Comparison of ENCODE assay signal across 9 mouse cellular contexts in the genomic region with DNA sequence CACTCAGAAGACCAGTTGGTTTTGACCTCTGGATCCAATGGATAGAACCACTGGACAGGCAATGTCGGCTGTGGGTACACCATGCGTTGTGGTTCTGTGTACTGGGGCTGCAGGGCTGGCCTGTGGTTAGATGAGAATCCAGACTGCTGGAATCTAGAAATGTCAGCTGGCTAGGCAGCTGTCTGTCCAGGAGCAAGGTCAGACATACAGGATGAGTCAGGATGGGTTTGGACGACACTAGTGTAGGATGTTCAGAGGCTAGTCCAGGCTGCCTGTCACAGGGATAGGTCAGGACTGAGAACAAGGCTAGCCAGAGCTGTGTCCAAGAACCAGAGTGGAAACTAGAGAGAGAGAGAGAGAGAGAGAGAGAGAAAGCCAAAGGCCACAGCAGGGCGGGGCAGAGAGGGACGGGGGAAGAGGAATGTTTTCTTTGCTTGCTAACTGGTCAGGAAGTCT. TPM values are rescaled to one million over a fixed set of nuclear protein-coding genes. Genes with fewer than 3 reads are reported as not detected.
DNase-seq lines count a peak whose midpoint lies in the region; ATAC-seq and TF ChIP-seq lines count a peak whose summit lies in the region.
"Had no signal": no experiment of that assay in that cellular context is flagged by ENCODE, and none has a peak within 500 bp of the region (broad histone marks: within the 10 kb centered on the region; RNA-seq: fewer than 3 reads in every experiment).

No protein-coding gene starts in this region.

- no peak for TF ChIP-seq CTCF in C2C12 (IDR thresholded peaks at IDR 0.05; ENCODE audit: control insufficient read depth, insufficient read depth, insufficient read length)
- TF ChIP-seq CTCF in midbrain, postnatal 0 days (IDR thresholded peaks at IDR 0.05), result no peak

- no peaks in the 10 kb centered on the region for H3K79me2 ChIP-seq in C2C12 (ENCODE audit: control insufficient read depth, insufficient read depth)

- no peak overlapping the region for H3ac ChIP-seq in C2C12 (ENCODE audit: control insufficient read depth, insufficient read length, low read depth)

- no peaks in the 10 kb centered on the region for H3K9me3 ChIP-seq in heart, embryonic 13.5 days
- H3K9me3 ChIP-seq in intestine, embryonic 16.5 days (ENCODE audit: control insufficient read depth, low read length), result no peaks in the 10 kb centered on the region
- H3K9me3 ChIP-seq in midbrain, postnatal 0 days (ENCODE audit: low read length), result no peaks in the 10 kb centered on the region
- H3K9me3 ChIP-seq: embryonic facial prominence, embryonic 12.5 days had no signal

- 56% methylated on average over 5 of the region's 5 CpGs for WGBS in heart, embryonic 13.5 days
- 62% methylated on average over 5 of the region's 5 CpGs for WGBS in intestine, embryonic 16.5 days
- 87% methylated on average over 5 of the region's 5 CpGs for WGBS in midbrain, postnatal 0 days

- no peaks in the 10 kb centered on the region for H3K79me3 ChIP-seq in C2C12 (ENCODE audit: low read depth)

- intact Hi-C loops in heart, postnatal 36 days (cut with DNase I), result no loop called here

- H3K4me1 ChIP-seq in heart, embryonic 13.5 days, result peaks cover 15% of the 10 kb centered on the region
- H3K4me1 ChIP-seq in intestine, embryonic 16.5 days (ENCODE audit: control insufficient read depth, insufficient read depth, low read length), result peaks cover 8% of the 10 kb centered on the region; the same call in 1 of the 2 replicates
- no peaks in the 10 kb centered on the region for H3K4me1 ChIP-seq in midbrain, postnatal 0 days (ENCODE audit: insufficient read depth, low read length)
- H3K4me1 ChIP-seq: embryonic facial prominence, embryonic 12.5 days had no signal

- H3K27me3 ChIP-seq in heart, embryonic 13.5 days (replicated peaks), result no peaks in the 10 kb centered on the region
- H3K27me3 ChIP-seq in C2C12 (ENCODE audit: control insufficient read depth, insufficient read depth, insufficient read length), result no peaks in the 10 kb centered on the region
- no peaks in the 10 kb centered on the region for H3K27me3 ChIP-seq in intestine, embryonic 16.5 days (replicated peaks; ENCODE audit: control insufficient read depth, insufficient read depth, low read length)
- no peaks in the 10 kb centered on the region for H3K27me3 ChIP-seq in midbrain, postnatal 0 days (ENCODE audit: insufficient read depth, low read length)
- H3K27me3 ChIP-seq: embryonic facial prominence, embryonic 12.5 days had no signal

- H3K9ac ChIP-seq in heart, embryonic 13.5 days, result no peak overlapping the region
- H3K9ac ChIP-seq in intestine, embryonic 16.5 days (ENCODE audit: low read depth, low read length), result no peak overlapping the region
- H3K9ac ChIP-seq in midbrain, postnatal 0 days (replicated peaks; ENCODE audit: low read length, poor library complexity, severe bottlenecking), result no peak overlapping the region
- H3K9ac ChIP-seq: embryonic facial prominence, embryonic 12.5 days had no signal

- DNase-seq in heart, postnatal 36 days, result no peak
- DNase-seq in 3134 (ENCODE audit: extremely low read depth, insufficient read length, low spot score), result peak; percentile 65
- DNase-seq in midbrain, postnatal 0 days (ENCODE audit: low spot score), result no peak
- no peak for DNase-seq in spleen, adult 18-20 months
- DNase-seq: thymus, postnatal 25 days had no signal

- H3K4me2 ChIP-seq in heart, embryonic 13.5 days, result no peak overlapping the region
- no peak overlapping the region for H3K4me2 ChIP-seq in intestine, embryonic 16.5 days (ENCODE audit: low read depth, low read length)
- no peak overlapping the region for H3K4me2 ChIP-seq in midbrain, postnatal 0 days (ENCODE audit: low read depth, low read length, poor library complexity, severe bottlenecking)
- H3K4me2 ChIP-seq: embryonic facial prominence, embryonic 12.5 days had no signal

- no peak for ATAC-seq in heart, embryonic 13.5 days (ENCODE audit: extremely low read depth, insufficient number of reproducible peaks, low FRiP score, low TSS enrichment)
- peak; percentile 53; the same call in 1 of the 2 replicates for ATAC-seq in intestine, embryonic 16.5 days
- ATAC-seq in midbrain, postnatal 0 days (ENCODE audit: low FRiP score), result no peak

- no peak overlapping the region for H3K4me3 ChIP-seq in heart, embryonic 13.5 days
- no peak overlapping the region for H3K4me3 ChIP-seq in C2C12 (ENCODE audit: insufficient read depth, poor library complexity, severe bottlenecking)
- no peak overlapping the region for H3K4me3 ChIP-seq in intestine, embryonic 16.5 days (ENCODE audit: low read length)
- no peak overlapping the region for H3K4me3 ChIP-seq in midbrain, postnatal 0 days (ENCODE audit: low read depth, low read length)
- H3K4me3 ChIP-seq: embryonic facial prominence, embryonic 12.5 days had no signal

- peak overlapping the region; percentile 39; the same call in 1 of the 2 replicates for H3K27ac ChIP-seq in heart, embryonic 13.5 days (replicated peaks)
- no peak overlapping the region for H3K27ac ChIP-seq in intestine, embryonic 16.5 days (ENCODE audit: low read length)
- H3K27ac ChIP-seq in midbrain, postnatal 0 days (ENCODE audit: low read depth, low read length), result no peak overlapping the region
- H3K27ac ChIP-seq: embryonic facial prominence, embryonic 12.5 days had no signal

- H3K36me3 ChIP-seq in heart, embryonic 13.5 days, result no peaks in the 10 kb centered on the region
- H3K36me3 ChIP-seq in C2C12 (ENCODE audit: control insufficient read depth, insufficient read depth), result no peaks in the 10 kb centered on the region
- no peaks in the 10 kb centered on the region for H3K36me3 ChIP-seq in intestine, embryonic 16.5 days (ENCODE audit: control insufficient read depth, insufficient read depth, low read length)
- H3K36me3 ChIP-seq in midbrain, postnatal 0 days (ENCODE audit: insufficient read depth, low read length), result no peaks in the 10 kb centered on the region
- H3K36me3 ChIP-seq: embryonic facial prominence, embryonic 12.5 days had no signal

TF ChIP-seq in C2C12, 6 proteins besides CTCF, POLR2A, EP300 and RAD21:
- TF ChIP-seq USF1 (IDR thresholded peaks at IDR 0.05; ENCODE audit: low read depth) (no peak), FOSL1 (IDR thresholded peaks at IDR 0.05; ENCODE audit: insufficient read depth, low read length, poor library complexity, severe bottlenecking) (no peak), MYOD1 (IDR thresholded peaks at IDR 0.05; ENCODE audit: control insufficient read depth, insufficient read length, low read depth) (peak; percentile 95), MAX (IDR thresholded peaks at IDR 0.05) (no peak), MYOG (IDR thresholded peaks at IDR 0.05; ENCODE audit: control insufficient read depth, extremely low read depth, insufficient read length) (no peak), CEBPB (IDR thresholded peaks at IDR 0.05; ENCODE audit: low read depth) (no peak)

RNA-seq across cellular contexts. Expression of gene Tbc1d1, which starts 40.8 kb away (rescaled TPM):
- polyA plus RNA-seq in heart, embryonic 13.5 days (2015; fragmentation: Nextera tagmentation; extraction: Ambion mirVana), result 24.5 and 25.4 TPM in 2 replicates
- total RNA-seq in heart, postnatal 36 days (2021), result 10 to 100 TPM; 15.3 to 18.5 TPM
- 25.0 TPM for polyA plus RNA-seq in C2C12 (2012; fragmentation: generic; extraction: Trizol)
- 32.3 and 38.5 TPM in 2 replicates for polyA plus RNA-seq in intestine, embryonic 16.5 days (2015; fragmentation: Nextera tagmentation; extraction: Ambion mirVana)
- 11.3 and 11.8 TPM in 2 replicates for total RNA-seq in midbrain, postnatal 0 days (2014; rRNA removed)
- polyA plus RNA-seq in midbrain, postnatal 0 days (2015; fragmentation: Nextera tagmentation; extraction: Ambion mirVana), result 5.1 and 5.6 TPM in 2 replicates
